9 mouse cellular contexts compared by ENCODE assay signal in the genomic region with DNA sequence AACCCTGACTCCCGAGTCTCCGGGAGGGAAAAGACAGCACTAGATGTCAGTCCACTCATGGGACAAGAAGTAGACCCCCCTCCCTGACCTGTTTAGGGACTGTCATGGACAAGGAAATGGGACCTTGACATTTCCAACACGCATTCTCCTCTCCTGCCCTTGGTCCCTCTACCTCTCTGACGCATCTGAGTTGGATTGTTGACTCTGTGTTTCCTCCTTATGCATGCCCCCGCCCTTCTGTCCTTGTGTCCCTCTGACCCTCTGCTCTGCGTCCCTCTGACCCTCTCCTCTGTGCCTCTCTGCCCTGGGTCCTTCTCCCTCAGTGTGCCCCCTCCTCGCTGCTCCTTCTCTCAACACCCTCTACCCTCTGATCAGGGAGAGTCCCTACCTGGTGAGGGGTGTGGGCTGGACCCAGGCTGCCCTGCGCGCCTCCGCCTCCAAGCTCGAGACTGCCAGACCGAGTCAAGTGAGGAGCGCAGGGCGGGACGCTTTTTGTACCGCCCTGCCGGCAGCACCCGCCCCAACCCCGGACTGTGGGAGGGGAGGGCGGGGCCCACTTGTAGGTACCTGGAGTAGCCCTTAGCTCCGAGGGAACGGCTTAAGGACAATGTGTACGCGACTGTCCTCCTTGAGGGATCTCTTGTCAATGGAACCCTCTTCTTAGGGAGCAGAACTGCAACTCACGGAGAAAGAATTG. TPM values are rescaled to one million over a fixed set of nuclear protein-coding genes. Genes with fewer than 3 reads are reported as not detected.
A peak's percentile ranks its signal among the peaks of the same experiment; 100 is the strongest.
DNase-seq lines count a peak whose midpoint lies in the region; ATAC-seq and TF ChIP-seq lines count a peak whose summit lies in the region.
"Had no signal": no experiment of that assay in that cellular context is flagged by ENCODE, and none has a peak within 500 bp of the region (broad histone marks: within the 10 kb centered on the region; RNA-seq: fewer than 3 reads in every experiment).

No protein-coding gene starts in this region.

- 2% methylated on average over 25 of the region's 25 CpGs for WGBS in lung, embryonic 14.5 days

- H3K36me3 ChIP-seq in lung, embryonic 14.5 days (ENCODE audit: insufficient read depth): no peaks in the 10 kb centered on the region

- H3K27me3 ChIP-seq in Patski: no peaks in the 10 kb centered on the region
- peaks cover 8% of the 10 kb centered on the region; the same call in 1 of the 2 replicates for H3K27me3 ChIP-seq in lung, embryonic 14.5 days (ENCODE audit: insufficient read depth, low read length)

- peak overlapping the region; percentile 28 for H3K4me3 ChIP-seq in lung, embryonic 14.5 days (ENCODE audit: low read depth, low read length)

- peaks cover 38% of the 10 kb centered on the region; the same call in 1 of the 2 replicates for H3K4me1 ChIP-seq in lung, embryonic 14.5 days (ENCODE audit: insufficient read depth)

- peak overlapping the region; percentile 27 for H3K9ac ChIP-seq in lung, embryonic 14.5 days

- ATAC-seq in Patski: peak; percentile 46
- ATAC-seq in common myeloid progenitor, adult 5-6 weeks (replicated peaks; ENCODE audit: low read depth, poor library complexity, severe bottlenecking): peak; percentile 66
- ATAC-seq in lung, embryonic 14.5 days (ENCODE audit: insufficient read depth): peak; percentile 62

- H3K4me2 ChIP-seq in lung, embryonic 14.5 days: peak overlapping the region; percentile 59

- in situ Hi-C loops in Patski (cut with MboI; ENCODE audit: low pct_unique_long_range_greater_than_20kb): no loop called here

- no peak for TF ChIP-seq CTCF in Patski (IDR thresholded peaks at IDR 0.05)
- no peak for TF ChIP-seq CTCF in lung, embryonic 14.5 days (IDR thresholded peaks at IDR 0.05; ENCODE audit: low read depth)

- CTCF ChIA-PET in Patski (lab: Charles Lee): no interaction called here

- DNase-seq in Patski (ENCODE audit: low read depth, low spot score): no peak
- peak; percentile 79 to 87 for DNase-seq in heart, adult 18-20 months
- peak; percentile 90 for DNase-seq in kidney, adult 11 months
- DNase-seq in lung, embryonic 14.5 days: peak; percentile 80
- peak; percentile 51 for DNase-seq in retina, postnatal 1 day
- DNase-seq in cerebellum, adult 11-12 months: no peak
- DNase-seq in layer of hippocampus, adult 9-11 months: no peak

- peak overlapping the region; percentile 51 for H3K27ac ChIP-seq in lung, embryonic 14.5 days (ENCODE audit: low read depth)
- H3K27ac ChIP-seq: macrophage had no signal

- POLR2A ChIA-PET in Patski (lab: Charles Lee): interaction anchor here (1.0 kb wide), 1 partner anchor 13 kb away, joined by 3 read pairs; no protein-coding TSS in a partner anchor

- no peaks in the 10 kb centered on the region for H3K9me3 ChIP-seq in lung, embryonic 14.5 days (ENCODE audit: low read depth, low read length)

RNA-seq across cellular contexts. Expression of a gene that starts 0.4 kb away (rescaled TPM):
- 506 TPM for polyA plus RNA-seq in Patski (2021)
- total RNA-seq in common myeloid progenitor, adult 5-6 weeks (2017): 3.5 and 4.8 TPM in 2 replicates
- total RNA-seq in heart, adult 18-20 months (2021): 10 to 100 TPM; 55.7 to 66.1 TPM
- polyA plus RNA-seq in lung, embryonic 14.5 days (2014; fragmentation: Nextera tagmentation; extraction: Ambion mirVana): 29.6 and 30.3 TPM in 2 replicates
- polyA plus RNA-seq: macrophage had no signal

RNA-seq across cellular contexts. Expression of a gene that starts 35.3 kb away (rescaled TPM):
- 0.23 TPM for polyA plus RNA-seq in Patski (2021)
- not detected in 2 replicates for total RNA-seq in common myeloid progenitor, adult 5-6 weeks (2017)
- total RNA-seq in heart, adult 18-20 months (2021): not detected
- 0.14 and 0.39 TPM in 2 replicates for polyA plus RNA-seq in lung, embryonic 14.5 days (2014; fragmentation: Nextera tagmentation; extraction: Ambion mirVana)
- polyA plus RNA-seq: macrophage had no signal

RNA-seq across cellular contexts. Expression of a gene that starts 47.7 kb away (rescaled TPM):
- 0.03 TPM for polyA plus RNA-seq in Patski (2021)
- total RNA-seq in common myeloid progenitor, adult 5-6 weeks (2017): not detected in 2 replicates
- total RNA-seq in heart, adult 18-20 months (2021): not detected
- not detected in 2 replicates for polyA plus RNA-seq in lung, embryonic 14.5 days (2014; fragmentation: Nextera tagmentation; extraction: Ambion mirVana)
- polyA plus RNA-seq: macrophage had no signal

Comparison
In these comparisons a context has a peak if more than half of its experiments do, and no peak if none do; other contexts are left out.
1. DNase-seq: peak in heart, adult 18-20 months (2 of 2), kidney, adult 11 months (single experiment), lung, embryonic 14.5 days (single experiment) and retina, postnatal 1 day (single experiment); none in Patski (single experiment), cerebellum, adult 11-12 months (single experiment) and layer of hippocampus, adult 9-11 months (single experiment).
2. Peak in every context shown above with its lines, with median percentiles within 50 percentile points of each other: ATAC-seq.